In the genomic region with DNA sequence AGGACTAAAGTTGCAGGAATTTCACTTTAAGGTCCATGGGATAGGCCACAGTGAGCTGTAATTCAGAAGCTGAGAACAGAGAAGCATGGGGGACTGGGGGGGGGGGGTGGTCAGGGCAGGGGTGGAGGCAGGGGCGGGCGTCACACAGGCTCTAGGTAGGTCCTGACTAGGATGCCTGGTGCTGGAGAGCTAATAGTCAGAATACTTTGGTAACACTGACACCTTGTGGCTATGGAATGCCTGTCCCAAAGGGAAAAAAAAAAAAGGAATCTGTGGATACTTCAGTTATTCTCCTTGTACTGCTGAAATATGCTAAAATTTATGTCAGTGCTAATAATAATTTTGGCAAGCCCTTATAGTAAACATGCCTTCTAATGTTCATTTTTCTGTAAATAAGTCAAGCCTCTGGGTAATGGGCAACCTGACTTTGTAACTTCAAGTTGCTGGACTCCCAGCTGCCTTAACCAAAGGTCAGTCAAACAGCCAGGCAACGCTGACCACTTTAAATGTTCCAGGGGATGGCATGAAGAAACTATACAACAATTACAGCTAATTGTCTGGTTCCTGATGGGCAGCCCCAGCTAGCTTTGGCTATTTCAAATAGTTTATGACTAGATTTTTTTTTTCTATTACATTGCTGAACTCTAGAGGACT, we compare ENCODE assay signal across 9 mouse cellular contexts. TPM values are rescaled to one million over a fixed set of nuclear protein-coding genes. Genes with fewer than 3 reads are reported as not detected.
A peak's percentile ranks its signal among the peaks of the same experiment; 100 is the strongest.
DNase-seq lines count a peak whose midpoint lies in the region; ATAC-seq lines count a peak whose summit lies in the region.
"Had no signal": no experiment of that assay in that cellular context is flagged by ENCODE, and none has a peak within 500 bp of the region (broad histone marks: within the 10 kb centered on the region; RNA-seq: fewer than 3 reads in every experiment).

No protein-coding gene starts in this region.

- no peaks in the 10 kb centered on the region for H3K36me3 ChIP-seq in hindbrain, embryonic 11.5 days (ENCODE audit: control insufficient read depth, insufficient read depth, low read length)
- H3K36me3 ChIP-seq in hindbrain, embryonic 10.5 days, result peaks cover 39% of the 10 kb centered on the region
- H3K36me3 ChIP-seq in liver, embryonic 16.5 days (ENCODE audit: control insufficient read depth, insufficient read depth), result peaks cover 5% of the 10 kb centered on the region

- H3K9ac ChIP-seq in hindbrain, embryonic 11.5 days (ENCODE audit: low read depth, low read length), result no peak overlapping the region
- no peak overlapping the region for H3K9ac ChIP-seq in liver, embryonic 16.5 days (ENCODE audit: low read depth, low read length)
- H3K9ac ChIP-seq: limb, embryonic 15.5 days had no signal

- 40% methylated on average over 3 of the region's 3 CpGs for WGBS in hindbrain, embryonic 11.5 days
- 38% methylated on average over 3 of the region's 3 CpGs for WGBS in hindbrain, embryonic 10.5 days
- WGBS in liver, embryonic 16.5 days (ENCODE audit: insufficient replicate concordance), result 43% methylated on average over 3 of the region's 3 CpGs

- H3K4me2 ChIP-seq in hindbrain, embryonic 11.5 days (replicated peaks; ENCODE audit: low read depth, low read length), result no peak overlapping the region
- no peak overlapping the region for H3K4me2 ChIP-seq in liver, embryonic 16.5 days (ENCODE audit: low read depth, low read length)
- H3K4me2 ChIP-seq: limb, embryonic 15.5 days had no signal

- ATAC-seq in hindbrain, embryonic 11.5 days (ENCODE audit: low FRiP score), result peak; percentile 48; the same call in 1 of the 2 replicates
- 0 out of 2 replicates have a peak, but pooled peaks have one; percentile 37 for ATAC-seq in liver, embryonic 16.5 days (ENCODE audit: low read depth)

- DNase-seq in hindbrain, embryonic 11.5 days (ENCODE audit: low spot score), result peak; percentile 39
- DNase-seq in hindbrain, embryonic 10.5 days (ENCODE audit: low spot score), result no peak
- peak; percentile 14 for DNase-seq in brain, embryonic 18.5 days (ENCODE audit: low read depth, low spot score)
- DNase-seq in heart, postnatal 4 days, result peak; percentile 42
- DNase-seq in retina, embryonic 14.5 days (ENCODE audit: low spot score), result peak; percentile 75
- DNase-seq in gastrocnemius, postnatal 10 days, result no peak
- no peak for DNase-seq in spleen, postnatal 4 days (ENCODE audit: low spot score in 2 of 2)

- no peaks in the 10 kb centered on the region for H3K27me3 ChIP-seq in hindbrain, embryonic 11.5 days (ENCODE audit: control insufficient read depth, insufficient read depth, low read length)
- H3K27me3 ChIP-seq in hindbrain, embryonic 10.5 days (ENCODE audit: insufficient read depth, poor library complexity, severe bottlenecking), result no peaks in the 10 kb centered on the region
- H3K27me3 ChIP-seq in liver, embryonic 16.5 days (ENCODE audit: control insufficient read depth, insufficient read depth, low read depth, low read length), result no peaks in the 10 kb centered on the region
- H3K27me3 ChIP-seq: limb, embryonic 15.5 days had no signal

- no peak overlapping the region for H3K27ac ChIP-seq in hindbrain, embryonic 11.5 days (ENCODE audit: low read depth, low read length)
- no peak overlapping the region for H3K27ac ChIP-seq in hindbrain, embryonic 10.5 days
- H3K27ac ChIP-seq in liver, embryonic 16.5 days (ENCODE audit: low read length), result no peak overlapping the region
- H3K27ac ChIP-seq: limb, embryonic 15.5 days had no signal

- H3K9me3 ChIP-seq in hindbrain, embryonic 11.5 days (ENCODE audit: control insufficient read depth, low read length), result no peaks in the 10 kb centered on the region
- H3K9me3 ChIP-seq in hindbrain, embryonic 10.5 days, result no peaks in the 10 kb centered on the region
- no peaks in the 10 kb centered on the region for H3K9me3 ChIP-seq in liver, embryonic 16.5 days (replicated peaks; ENCODE audit: control insufficient read depth, low read length)
- H3K9me3 ChIP-seq: limb, embryonic 15.5 days had no signal

- no peak overlapping the region for H3K4me3 ChIP-seq in hindbrain, embryonic 11.5 days (ENCODE audit: low read depth, low read length)
- H3K4me3 ChIP-seq in hindbrain, embryonic 10.5 days, result no peak overlapping the region
- H3K4me3 ChIP-seq in liver, embryonic 16.5 days (ENCODE audit: low read depth, low read length), result no peak overlapping the region
- H3K4me3 ChIP-seq: limb, embryonic 15.5 days had no signal

- no peaks in the 10 kb centered on the region for H3K4me1 ChIP-seq in hindbrain, embryonic 11.5 days (replicated peaks; ENCODE audit: control insufficient read depth, insufficient read depth, low read length)
- peaks cover 16% of the 10 kb centered on the region for H3K4me1 ChIP-seq in hindbrain, embryonic 10.5 days (replicated peaks)
- peaks cover 3% of the 10 kb centered on the region; the same call in 1 of the 2 replicates for H3K4me1 ChIP-seq in liver, embryonic 16.5 days (ENCODE audit: control insufficient read depth, low read depth, low read length)
- H3K4me1 ChIP-seq: limb, embryonic 15.5 days had no signal

RNA-seq across cellular contexts. Expression of a gene that starts 9.6 kb away (rescaled TPM):
- 91.3 and 95.8 TPM in 2 replicates for polyA plus RNA-seq in hindbrain, embryonic 11.5 days (2014; fragmentation: Nextera tagmentation; extraction: Ambion mirVana)
- 99.8 and 101 TPM in 2 replicates for polyA plus RNA-seq in hindbrain, embryonic 10.5 days (2016; fragmentation: Nextera tagmentation; extraction: Ambion mirVana)
- total RNA-seq in heart, postnatal 4 days (2021), result 10 to 100 TPM; 29.7 to 30.5 TPM
- polyA plus RNA-seq in liver, embryonic 16.5 days (2015; fragmentation: Nextera tagmentation; extraction: Ambion mirVana), result 43.4 and 44.2 TPM in 2 replicates
- 10 to 100 TPM; 11.2 TPM for total RNA-seq in gastrocnemius, postnatal 10 days (2021)

RNA-seq across cellular contexts. Expression of a gene that starts 33.7 kb away (rescaled TPM):
- 95.4 and 96.8 TPM in 2 replicates for polyA plus RNA-seq in hindbrain, embryonic 11.5 days (2014; fragmentation: Nextera tagmentation; extraction: Ambion mirVana)
- 77.4 and 82.8 TPM in 2 replicates for polyA plus RNA-seq in hindbrain, embryonic 10.5 days (2016; fragmentation: Nextera tagmentation; extraction: Ambion mirVana)
- total RNA-seq in heart, postnatal 4 days (2021), result 10 to 100 TPM; 93.2 to 95.3 TPM
- polyA plus RNA-seq in liver, embryonic 16.5 days (2015; fragmentation: Nextera tagmentation; extraction: Ambion mirVana), result 48.2 and 51.5 TPM in 2 replicates
- total RNA-seq in gastrocnemius, postnatal 10 days (2021), result 100 to 1,000 TPM; 171 to 172 TPM

RNA-seq across cellular contexts. Expression of a gene that starts 33.8 kb away (rescaled TPM):
- 11.9 and 14.3 TPM in 2 replicates for polyA plus RNA-seq in hindbrain, embryonic 11.5 days (2014; fragmentation: Nextera tagmentation; extraction: Ambion mirVana)
- 15.6 and 19.9 TPM in 2 replicates for polyA plus RNA-seq in hindbrain, embryonic 10.5 days (2016; fragmentation: Nextera tagmentation; extraction: Ambion mirVana)
- total RNA-seq in heart, postnatal 4 days (2021), result 1 to 10 TPM; 7.7 TPM
- polyA plus RNA-seq in liver, embryonic 16.5 days (2015; fragmentation: Nextera tagmentation; extraction: Ambion mirVana), result 7.2 and 8.5 TPM in 2 replicates
- 10 to 100 TPM; 17.1 to 18.4 TPM for total RNA-seq in gastrocnemius, postnatal 10 days (2021)

RNA-seq across cellular contexts. Expression of a gene that starts 44.6 kb away (rescaled TPM):
- 30.7 and 33.7 TPM in 2 replicates for polyA plus RNA-seq in hindbrain, embryonic 11.5 days (2014; fragmentation: Nextera tagmentation; extraction: Ambion mirVana)
- 46.7 and 50.5 TPM in 2 replicates for polyA plus RNA-seq in hindbrain, embryonic 10.5 days (2016; fragmentation: Nextera tagmentation; extraction: Ambion mirVana)
- total RNA-seq in heart, postnatal 4 days (2021), result 10 to 100 TPM; 84.7 to 85.2 TPM
- polyA plus RNA-seq in liver, embryonic 16.5 days (2015; fragmentation: Nextera tagmentation; extraction: Ambion mirVana), result 20.2 and 20.5 TPM in 2 replicates
- 10 to 100 TPM; 34.8 to 41.1 TPM for total RNA-seq in gastrocnemius, postnatal 10 days (2021)

RNA-seq across cellular contexts. Expression of a gene that starts 47.2 kb away (rescaled TPM):
- 11.7 and 13.7 TPM in 2 replicates for polyA plus RNA-seq in hindbrain, embryonic 11.5 days (2014; fragmentation: Nextera tagmentation; extraction: Ambion mirVana)
- polyA plus RNA-seq in hindbrain, embryonic 10.5 days (2016; fragmentation: Nextera tagmentation; extraction: Ambion mirVana), result 10.3 and 11.5 TPM in 2 replicates
- total RNA-seq in heart, postnatal 4 days (2021), result 10 to 100 TPM; 34.4 to 38.0 TPM
- 21.7 and 22.3 TPM in 2 replicates for polyA plus RNA-seq in liver, embryonic 16.5 days (2015; fragmentation: Nextera tagmentation; extraction: Ambion mirVana)
- 10 to 100 TPM; 12.7 to 13.1 TPM for total RNA-seq in gastrocnemius, postnatal 10 days (2021)

Comparison
In these comparisons a context has a peak if more than half of its experiments do, and no peak if none do; other contexts are left out.
1. DNase-seq: peak in hindbrain, embryonic 11.5 days (single experiment), brain, embryonic 18.5 days (single experiment), heart, postnatal 4 days (single experiment) and retina, embryonic 14.5 days (single experiment); none in hindbrain, embryonic 10.5 days (single experiment), gastrocnemius, postnatal 10 days (single experiment) and spleen, postnatal 4 days (0 of 2).